Mouse (Mus musculus): ENCODE measurements around the gene Kbtbd2.

The Kbtbd2 gene

GRCm38 (mm10) chr6:56783561-56784272 is 13.9 kb downstream of the Kbtbd2 start:
- DNase-seq = no peak

- DNase-seq = no peak
These were observed 18.0 kb downstream of the Kbtbd2 start for GRCm38 (mm10) chr6:56779636-56780035.

GRCm38 (mm10) chr6:56775816-56776215 is 21.8 kb downstream of the Kbtbd2 start:
- no peak for DNase-seq

- no peak for DNase-seq
These were observed 31.9 kb downstream of the Kbtbd2 start for GRCm38 (mm10) chr6:56765696-56766095.

- no peak for DNase-seq
These were observed 32.3 kb downstream of the Kbtbd2 start for GRCm38 (mm10) chr6:56765265-56765664.

- no peak for DNase-seq
These were observed 38.3 kb downstream of the Kbtbd2 start for GRCm38 (mm10) chr6:56759324-56759723.

GRCm38 (mm10) chr6:56756117-56756516 is 41.5 kb downstream of the Kbtbd2 start:
- DNase-seq = no peak

GRCm38 (mm10) chr6:56753719-56754118 is 43.9 kb downstream of the Kbtbd2 start:
- no peak for DNase-seq

GRCm38 (mm10) chr6:56745950-56746543 is 51.6 kb downstream of the Kbtbd2 start:
- no peak for DNase-seq

- DNase-seq = no peak
These were observed 65.1 kb downstream of the Kbtbd2 start for GRCm38 (mm10) chr6:56732545-56732944.

Data from thymus, postnatal 4 days (tissue).